Mouse (Mus musculus) liver, adult 2 months (tissue): ENCODE measurements at regions not wholly inside any gene's neighbourhood (a gene's known extent, or its start where the extent isn't known, plus 50 kb on each side); places are given as distances from the start of the nearest gene placed in this dataset.

ENCODE experiments used
- DNase-seq: peaks from one replicate; pipeline ENCODE4 v3.0.0-alpha.2; 2011; ENCODE audit warnings: low read depth, low spot score; ENCODE audit errors: extremely low read depth
- H3K27ac ChIP-seq: fragments of 200-500 bp; replicated peaks from 2 replicates; pipeline ENCODE4 v1.5.1; 2012; ENCODE audit warnings: low read depth, mild to moderate bottlenecking, control low read depth, inconsistent platforms, low read length; ENCODE audit not compliant: insufficient read depth
- H3K27me3 ChIP-seq: fragments of 200-500 bp; 2 replicates; pipeline ENCODE4 v1.6.1; 2012; ENCODE audit warnings: mild to moderate bottlenecking, moderate library complexity, low read length, inconsistent platforms; ENCODE audit not compliant: control insufficient read depth, insufficient read depth
- H3K36me3 ChIP-seq: fragments of 200-500 bp; 2 replicates; pipeline ENCODE4 v1.6.1; 2012; ENCODE audit warnings: low read length, inconsistent platforms; ENCODE audit not compliant: control insufficient read depth, insufficient read depth
- H3K4me1 ChIP-seq: fragments of 200-500 bp; 2 replicates; pipeline ENCODE4 v1.6.1; 2011; ENCODE audit warnings: low read length; ENCODE audit not compliant: control insufficient read depth, insufficient read depth
- H3K4me3 ChIP-seq: fragments of 200-500 bp; 2 replicates; pipeline ENCODE4 v1.5.1; 2011; ENCODE audit warnings: low read depth, mild to moderate bottlenecking, control low read depth, low read length, moderate library complexity; ENCODE audit not compliant: insufficient read depth
- H3K79me2 ChIP-seq: fragments of 200-500 bp; 2 replicates; pipeline ENCODE4 v1.6.1; 2012; ENCODE audit warnings: inconsistent platforms, mild to moderate bottlenecking, low read length, moderate library complexity; ENCODE audit not compliant: control insufficient read depth, insufficient read depth
- H3K9ac ChIP-seq: fragments of 200-500 bp; 2 replicates; pipeline ENCODE4 v1.6.1; 2012; ENCODE audit warnings: low read depth, mild to moderate bottlenecking, control low read depth, inconsistent platforms, low read length
- CTCF ChIP-seq: fragments of 200-500 bp; IDR thresholded peaks from 2 replicates; pipeline ENCODE4 v1.5.1; 2011; ENCODE audit warnings: low read depth, low read length, control low read depth
- POLR2A ChIP-seq: fragments of 200-500 bp; IDR thresholded peaks from 2 replicates; pipeline ENCODE4 v1.6.1; 2011; ENCODE audit warnings: low read length, control low read depth; ENCODE audit not compliant: insufficient read depth; ENCODE audit errors: extremely low read depth
- WGBS: fragments of 180-500 bp; shearing (Covaris S2); methylation state at CpG from one replicate; pipeline ENCODE4 v1.1.7; 2018; 5-methylcytosine and 5-hydroxymethylcytosine counted together

GRCm38 (mm10) chr3:34325669-34326068, 244.5 kb upstream of the Dnajc19 start:
- Histone ChIP-seq H3K36me3 (no peaks in the 10 kb centered on the region), H3K27ac (no peak overlapping the region), H3K4me1 (no peaks in the 10 kb centered on the region), H3K4me3 (no peak overlapping the region), H3K27me3 (no peaks in the 10 kb centered on the region), H3K9ac (no peak overlapping the region), H3K79me2 (no peaks in the 10 kb centered on the region)
- 96% methylated on average over 1 of the region's 1 CpGs for WGBS
- no peak for DNase-seq
- TF ChIP-seq CTCF (no peak), POLR2A (no peak)

- Histone ChIP-seq H3K79me2 (no peaks in the 10 kb centered on the region), H3K9ac (no peak overlapping the region), H3K27me3 (no peaks in the 10 kb centered on the region), H3K4me1 (no peaks in the 10 kb centered on the region), H3K27ac (no peak overlapping the region), H3K36me3 (no peaks in the 10 kb centered on the region), H3K4me3 (no peak overlapping the region)
- 40% methylated on average over 15 of the region's 15 CpGs for WGBS
- TF ChIP-seq CTCF: no peak
- DNase-seq: no peak
Measured at GRCm38 (mm10) chr3:34322527-34323210, 241.5 kb upstream of the Dnajc19 start.

GRCm38 (mm10) chr3:34314798-34315197, 233.7 kb upstream of the Dnajc19 start:
- H3K4me1 ChIP-seq: no peaks in the 10 kb centered on the region
- 96% methylated on average over 8 of the region's 8 CpGs for WGBS
- no peaks in the 10 kb centered on the region for H3K79me2 ChIP-seq
- TF ChIP-seq POLR2A: no peak
- TF ChIP-seq CTCF: no peak
- no peaks in the 10 kb centered on the region for H3K36me3 ChIP-seq
- DNase-seq: no peak
- H3K9ac ChIP-seq: no peak overlapping the region
- 0 out of 2 replicates have a peak, but pooled peaks cover 2% of the 10 kb centered on the region for H3K27me3 ChIP-seq
- H3K4me3 ChIP-seq: no peak overlapping the region
- no peak overlapping the region for H3K27ac ChIP-seq

- Histone ChIP-seq H3K4me3 (no peak overlapping the region), H3K27me3 (0 out of 2 replicates have a peak, but pooled peaks cover 2% of the 10 kb centered on the region), H3K79me2 (no peaks in the 10 kb centered on the region), H3K9ac (no peak overlapping the region), H3K36me3 (no peaks in the 10 kb centered on the region), H3K4me1 (no peaks in the 10 kb centered on the region), H3K27ac (no peak overlapping the region)
- DNase-seq: no peak
- TF ChIP-seq POLR2A (no peak), CTCF (no peak)
- 83% methylated on average over 11 of the region's 11 CpGs for WGBS
Measured at GRCm38 (mm10) chr3:34314393-34314792, 233.3 kb upstream of the Dnajc19 start.

GRCm38 (mm10) chr3:34311944-34312343, 230.8 kb upstream of the Dnajc19 start:
- 0 out of 2 replicates have a peak, but pooled peaks cover 2% of the 10 kb centered on the region for H3K27me3 ChIP-seq
- H3K9ac ChIP-seq: no peak overlapping the region
- H3K36me3 ChIP-seq: no peaks in the 10 kb centered on the region
- H3K79me2 ChIP-seq: no peaks in the 10 kb centered on the region
- DNase-seq: no peak
- no peaks in the 10 kb centered on the region for H3K4me1 ChIP-seq
- TF ChIP-seq POLR2A: no peak
- no peak for TF ChIP-seq CTCF
- 86% methylated on average over 6 of the region's 6 CpGs for WGBS
- H3K27ac ChIP-seq: no peak overlapping the region
- H3K4me3 ChIP-seq: no peak overlapping the region

- no peaks in the 10 kb centered on the region for H3K36me3 ChIP-seq
- TF ChIP-seq POLR2A (no peak), CTCF (no peak)
Measured at GRCm38 (mm10) chr3:34299637-34300036, 218.5 kb upstream of the Dnajc19 start.

More at GRCm38 (mm10) chr3:34299637-34300036, 218.5 kb upstream of the Dnajc19 start:
- H3K27me3 ChIP-seq: no peaks in the 10 kb centered on the region
- H3K27ac ChIP-seq: no peak overlapping the region
- H3K79me2 ChIP-seq: no peaks in the 10 kb centered on the region
- 89% methylated on average over 2 of the region's 2 CpGs for WGBS
- H3K4me1 ChIP-seq: 0 out of 2 replicates have a peak, but pooled peaks cover 2% of the 10 kb centered on the region
- no peak for DNase-seq
- H3K9ac ChIP-seq: no peak overlapping the region
- H3K4me3 ChIP-seq: no peak overlapping the region
